Mouse (Mus musculus) kidney, embryonic 16.5 days (tissue): ENCODE measurements around the gene Gm42957. TPM values are rescaled to one million over a fixed set of nuclear protein-coding genes. Genes with fewer than 3 reads are reported as not detected.
A peak's percentile ranks its signal among the peaks of the same experiment; 100 is the strongest.

ENCODE experiments used
- ATAC-seq: fragments of 200-750 bp; cut with Nextera tagmentation; 2 replicates; pipeline ENCODE4 v1.8.0; 2017; ENCODE audit warnings: moderate TSS enrichment; ENCODE audit not compliant: low FRiP score, low TSS enrichment
- H3K27ac ChIP-seq: fragments of 300-500 bp; sonication (generic); 2 replicates; pipeline ENCODE4 v1.5.1; 2014; ENCODE audit warnings: low read length
- H3K27me3 ChIP-seq: fragments of 300-500 bp; sonication (generic); 2 replicates; pipeline ENCODE4 v1.6.1; 2014; ENCODE audit warnings: low read length, control low read depth, mixed read lengths; ENCODE audit not compliant: insufficient read depth
- H3K36me3 ChIP-seq: fragments of 300-500 bp; sonication (generic); 2 replicates; pipeline ENCODE4 v1.6.1; 2014; ENCODE audit warnings: low read length, control low read depth, mixed read lengths; ENCODE audit not compliant: insufficient read depth
- H3K4me1 ChIP-seq: fragments of 300-500 bp; sonication (generic); 2 replicates; pipeline ENCODE4 v1.6.1; 2014; ENCODE audit warnings: low read length, control low read depth, mixed read lengths; ENCODE audit not compliant: insufficient read depth
- H3K4me2 ChIP-seq: fragments of 300-500 bp; sonication (generic); replicated peaks from 2 replicates; pipeline ENCODE4 v1.6.1; 2014; ENCODE audit warnings: low read depth, low read length
- H3K4me3 ChIP-seq: fragments of 300-500 bp; sonication (generic); 2 replicates; pipeline ENCODE4 v1.5.1; 2014; ENCODE audit warnings: mild to moderate bottlenecking, low read length
- H3K9ac ChIP-seq: fragments of 300-500 bp; sonication (generic); replicated peaks from 2 replicates; pipeline ENCODE4 v1.6.1; 2014; ENCODE audit warnings: low read length
- H3K9me3 ChIP-seq: fragments of 300-500 bp; sonication (generic); 2 replicates; pipeline ENCODE4 v1.6.1; 2016; ENCODE audit warnings: low read length, control low read depth
- WGBS: fragments of 180-500 bp; shearing (Covaris S2); extraction: QIAGEN DNeasy Blood & Tissue Kit; methylation state at CpG from one replicate; pipeline ENCODE4 v1.1.7; 2014; 5-methylcytosine and 5-hydroxymethylcytosine counted together
- polyA plus RNA-seq: library from polyadenylated mRNA; unstranded; fragments of >200 nt; fragmentation: Nextera tagmentation; extraction: Ambion mirVana; gene quantifications from 2 replicates; pipeline ENCODE4 v1.2.1, GENCODE M21; 2015

Gm42957 gene
- polyA plus RNA-seq, 1 experiment from 2014 or later: 0.21 TPM

DNA sequence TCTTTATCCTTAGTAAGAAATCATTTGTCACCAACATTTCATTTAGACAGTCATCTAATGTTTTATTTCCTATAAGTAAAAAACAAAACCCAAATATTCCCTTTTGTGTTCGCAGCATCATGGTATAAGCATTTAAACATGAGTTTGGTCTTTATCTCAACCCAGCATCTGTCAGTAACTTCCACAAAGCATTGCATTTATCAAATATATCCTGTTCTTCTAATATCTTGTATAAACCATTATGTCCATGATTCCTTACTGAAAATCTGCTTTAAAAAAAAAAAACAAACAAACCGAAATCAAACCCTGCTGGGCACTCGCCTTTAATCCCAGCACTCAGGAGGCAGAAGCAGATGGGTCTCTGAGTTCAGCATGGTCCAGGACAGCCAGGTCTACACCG is 28.7 kb upstream of the Gm42957 start:
- Histone ChIP-seq H3K4me1 (peaks cover 12% of the 10 kb centered on the region), H3K27ac (no peak overlapping the region), H3K4me2 (no peak overlapping the region), H3K4me3 (no peak overlapping the region), H3K36me3 (no peaks in the 10 kb centered on the region), H3K9me3 (no peaks in the 10 kb centered on the region), H3K27me3 (no peaks in the 10 kb centered on the region), H3K9ac (no peak overlapping the region)
- ATAC-seq: no peak
- WGBS: 88% methylated on average over 4 of the region's 4 CpGs

DNA sequence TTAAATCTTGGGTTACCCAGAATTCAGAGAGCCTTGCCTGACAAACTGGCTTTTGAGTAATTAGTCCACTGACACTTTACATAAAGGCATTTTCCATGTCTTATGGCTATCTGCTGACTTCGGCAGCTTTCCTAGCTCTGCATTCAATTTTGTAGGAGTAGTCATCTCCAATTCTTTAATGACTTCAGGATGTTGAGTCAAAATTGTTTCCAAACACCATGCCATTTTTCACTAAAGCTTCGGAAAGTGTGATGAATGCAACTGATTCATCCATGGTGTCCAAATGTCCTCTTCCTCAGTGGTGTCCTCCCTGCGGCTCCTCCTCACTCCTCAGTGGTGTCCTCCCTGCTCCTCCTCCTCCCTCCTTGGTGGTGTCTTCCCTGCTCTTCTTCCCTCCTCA is 17.3 kb upstream of the Gm42957 start:
- 85% methylated on average over 3 of the region's 3 CpGs for WGBS
- no peak overlapping the region for H3K4me2 ChIP-seq
- no peaks in the 10 kb centered on the region for H3K27me3 ChIP-seq
- no peak for ATAC-seq
- H3K4me3 ChIP-seq: no peak overlapping the region
- H3K36me3 ChIP-seq: peaks cover 21% of the 10 kb centered on the region
- no peaks in the 10 kb centered on the region for H3K9me3 ChIP-seq
- H3K27ac ChIP-seq: no peak overlapping the region
- H3K4me1 ChIP-seq: no peaks in the 10 kb centered on the region
- H3K9ac ChIP-seq: no peak overlapping the region

DNA sequence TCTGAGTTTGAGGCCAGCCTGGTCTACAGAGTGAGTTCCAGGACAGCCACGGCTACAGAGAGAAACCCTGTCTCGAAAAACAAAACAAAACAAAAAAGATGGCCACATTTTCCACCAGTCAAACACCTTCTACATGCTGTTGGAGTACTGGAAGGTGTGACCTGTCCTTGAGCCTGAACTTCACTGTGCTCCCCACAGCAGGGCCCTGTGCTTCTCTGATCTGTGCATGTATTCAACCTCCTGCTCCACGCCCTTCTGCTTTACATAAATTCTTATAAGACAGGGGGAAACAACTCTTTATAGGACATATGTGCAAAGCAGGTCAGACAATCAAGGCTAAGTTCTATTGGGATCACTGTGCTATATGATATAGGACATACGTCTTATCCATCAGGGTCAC is 12.1 kb upstream of the Gm42957 start:
- peaks cover 30% of the 10 kb centered on the region for H3K36me3 ChIP-seq
- no peak overlapping the region for H3K4me2 ChIP-seq
- no peak overlapping the region for H3K9ac ChIP-seq
- no peak overlapping the region for H3K27ac ChIP-seq
- no peak overlapping the region for H3K4me3 ChIP-seq
- WGBS: 92% methylated on average over 4 of the region's 4 CpGs
- no peaks in the 10 kb centered on the region for H3K27me3 ChIP-seq
- ATAC-seq: no peak
- no peaks in the 10 kb centered on the region for H3K9me3 ChIP-seq
- no peaks in the 10 kb centered on the region for H3K4me1 ChIP-seq

DNA sequence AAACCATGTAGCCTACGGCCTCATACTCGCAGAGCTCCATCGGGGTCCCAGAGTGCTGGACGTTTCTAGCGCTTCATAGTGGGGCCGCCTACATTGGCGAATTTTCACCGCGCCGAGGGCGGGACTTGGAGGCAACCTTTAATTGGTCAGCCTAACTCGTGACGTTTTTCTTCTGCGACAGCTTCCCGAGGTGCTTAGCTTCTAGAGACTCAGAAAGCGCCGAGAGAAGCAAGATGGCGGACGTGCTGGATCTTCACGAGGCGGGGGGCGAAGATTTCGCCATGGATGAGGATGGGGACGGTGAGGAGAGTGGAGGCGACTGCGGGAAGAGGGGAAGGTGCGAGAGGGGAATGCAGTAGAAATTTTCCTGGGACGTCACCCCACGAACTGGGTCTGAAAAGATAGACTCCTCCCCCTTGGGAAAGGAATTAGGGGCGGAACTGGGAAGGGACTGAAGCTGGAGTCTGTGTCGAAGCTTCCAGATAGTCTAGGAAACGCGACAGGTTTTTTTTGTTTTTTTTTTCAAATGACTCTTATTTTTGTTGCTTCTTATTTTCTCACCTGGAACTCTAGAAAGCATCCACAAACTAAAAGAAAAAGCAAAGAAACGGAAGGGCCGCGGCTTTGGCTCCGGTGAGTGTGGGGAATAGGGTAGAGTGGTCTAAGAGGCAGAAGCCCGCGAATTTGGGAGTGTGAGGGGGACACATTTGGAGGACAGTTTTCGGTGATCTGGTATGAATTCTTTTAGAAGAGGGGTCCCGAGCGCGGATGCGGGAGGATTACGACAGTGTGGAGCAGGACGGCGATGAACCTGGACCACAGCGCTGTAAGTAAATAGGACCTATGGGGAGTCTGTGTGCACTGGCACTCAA is 5.3 kb upstream of the Gm42957 start, which contains the start of gene Rbm8a:
Gene Rbm8a, plus strand, starts transcription at position 205 of the 872 bp plus-strand sequence.
- H3K36me3 ChIP-seq: peaks cover 21% of the 10 kb centered on the region
- peak within 1 kb of the TSS; percentile 71 for H3K27ac ChIP-seq
- peak within 1 kb of the TSS; percentile 83 for H3K9ac ChIP-seq
- H3K4me1 ChIP-seq: peaks cover 21% of the 10 kb centered on the region
- no peaks in the 10 kb centered on the region for H3K27me3 ChIP-seq
- peak within 1 kb of the TSS; percentile 77 for H3K4me2 ChIP-seq
- peak; percentile 92 for ATAC-seq
- H3K4me3 ChIP-seq: peak within 1 kb of the TSS; percentile 63
- WGBS: under 1% methylated on average over 48 of the region's 48 CpGs
- H3K9me3 ChIP-seq: no peaks in the 10 kb centered on the region

DNA sequence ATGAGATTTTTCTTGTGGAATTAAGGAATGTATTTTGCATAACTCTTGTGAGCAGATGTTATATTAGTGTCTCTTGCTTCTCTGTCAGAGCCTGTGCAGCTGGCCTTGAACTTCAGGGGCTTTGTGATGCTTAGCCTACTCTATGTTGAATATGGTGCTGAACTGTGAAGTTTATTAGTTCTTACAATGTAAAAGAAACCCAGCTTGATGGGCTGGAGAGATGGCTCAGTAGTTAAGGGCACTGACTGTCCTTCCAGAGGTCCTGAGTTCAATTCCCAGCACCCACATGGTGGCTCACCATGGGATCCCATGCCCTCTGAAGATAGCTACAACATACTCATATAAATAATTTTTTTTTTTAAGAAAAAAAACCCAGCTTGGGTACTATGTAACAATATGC is 3.2 kb upstream of the Gm42957 start:
- peaks cover 21% of the 10 kb centered on the region for H3K36me3 ChIP-seq
- H3K27me3 ChIP-seq: no peaks in the 10 kb centered on the region
- H3K27ac ChIP-seq: no peak overlapping the region
- H3K4me2 ChIP-seq: no peak overlapping the region
- no peak for ATAC-seq
- no peak overlapping the region for H3K4me3 ChIP-seq
- H3K4me1 ChIP-seq: peaks cover 35% of the 10 kb centered on the region
- no peaks in the 10 kb centered on the region for H3K9me3 ChIP-seq
- H3K9ac ChIP-seq: no peak overlapping the region

DNA sequence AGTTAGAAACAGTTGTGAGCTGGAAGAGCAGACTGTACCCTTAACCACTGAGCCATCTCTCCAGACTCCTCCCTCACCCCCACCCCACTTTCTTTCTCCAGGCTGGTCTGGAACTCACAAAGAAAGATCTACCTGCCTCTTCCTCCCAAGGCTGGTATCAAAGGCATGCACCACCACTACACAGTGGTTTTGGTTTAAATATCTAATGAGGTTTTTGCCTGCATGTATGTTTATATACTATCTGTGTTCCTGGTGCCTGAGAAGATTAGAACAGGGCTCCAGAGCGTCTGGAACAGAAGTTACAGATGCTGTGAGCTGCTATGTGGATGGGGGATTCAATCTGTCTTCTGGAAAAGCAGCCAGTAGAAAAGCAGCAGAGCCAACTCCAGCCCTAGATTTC is 1.3 kb upstream of the Gm42957 start:
- no peaks in the 10 kb centered on the region for H3K27me3 ChIP-seq
- H3K4me3 ChIP-seq: no peak overlapping the region
- peaks cover 32% of the 10 kb centered on the region for H3K4me1 ChIP-seq
- no peaks in the 10 kb centered on the region for H3K9me3 ChIP-seq
- 79% methylated on average over 1 of the region's 1 CpGs for WGBS
- H3K9ac ChIP-seq: no peak overlapping the region
- H3K27ac ChIP-seq: no peak overlapping the region
- H3K36me3 ChIP-seq: peaks cover 34% of the 10 kb centered on the region
- ATAC-seq: no peak
- no peak overlapping the region for H3K4me2 ChIP-seq

DNA sequence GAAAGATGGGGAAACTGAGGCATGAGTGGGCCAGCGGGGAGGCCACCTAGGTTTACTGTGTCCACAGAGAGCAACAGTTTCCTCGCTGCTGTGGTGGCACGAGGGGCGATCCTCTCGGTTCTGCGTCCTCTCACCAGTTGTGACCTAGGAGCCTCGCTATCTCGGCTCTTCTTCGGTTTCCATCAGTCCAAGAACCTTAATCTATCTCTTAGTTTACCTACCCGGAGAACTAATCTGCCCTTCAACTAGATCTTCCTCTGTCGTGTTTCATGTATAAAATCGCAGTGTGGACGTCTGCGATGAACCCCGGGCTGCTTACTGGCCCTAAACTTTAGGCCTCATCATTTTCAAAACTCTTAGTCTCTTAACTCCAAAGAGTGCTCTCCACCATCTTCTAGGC is 632 bp downstream of the Gm42957 start:
- peaks cover 44% of the 10 kb centered on the region for H3K36me3 ChIP-seq
- no peak for ATAC-seq

GRCm38 (mm10) chr3:96636448-96636847 is 1.2 kb downstream of the Gm42957 start:
- Histone ChIP-seq H3K36me3 (peaks cover 40% of the 10 kb centered on the region), H3K9ac (peak overlapping the region; percentile 98), H3K27me3 (no peaks in the 10 kb centered on the region), H3K4me3 (peak overlapping the region; percentile 97), H3K9me3 (no peaks in the 10 kb centered on the region), H3K4me1 (peaks cover 19% of the 10 kb centered on the region), H3K27ac (no peak overlapping the region), H3K4me2 (peak overlapping the region; percentile 70)
- 71% methylated on average over 11 of the region's 11 CpGs for WGBS
- ATAC-seq: no peak

More for the DNA sequence above, 632 bp downstream of the Gm42957 start:
- H3K4me3 ChIP-seq: peak overlapping the region; percentile 97
- H3K4me2 ChIP-seq: peak overlapping the region; percentile 70
- 6% methylated on average over 15 of the region's 15 CpGs for WGBS
- no peaks in the 10 kb centered on the region for H3K9me3 ChIP-seq
- H3K4me1 ChIP-seq: peaks cover 23% of the 10 kb centered on the region
- H3K9ac ChIP-seq: peak overlapping the region; percentile 98
- H3K27ac ChIP-seq: peak overlapping the region; percentile 90
- H3K27me3 ChIP-seq: no peaks in the 10 kb centered on the region

DNA sequence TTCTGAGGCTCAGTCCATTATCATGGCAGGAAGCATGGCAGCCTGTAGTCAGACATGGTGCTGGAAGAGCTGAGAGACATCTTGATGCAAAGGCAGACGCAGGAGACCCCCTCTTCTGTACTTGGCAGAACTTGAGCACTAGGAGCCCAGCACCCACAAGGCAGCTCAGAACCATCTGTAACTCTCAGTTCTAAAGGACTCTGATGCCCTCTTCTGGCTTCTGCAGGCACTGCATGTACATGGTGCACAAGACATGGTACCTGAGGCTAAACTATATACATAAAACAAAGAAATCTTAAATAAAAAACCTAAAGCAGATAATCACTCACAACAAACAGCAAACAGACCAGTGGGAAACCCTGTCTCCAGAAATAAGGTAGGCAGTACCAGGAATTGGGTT is 3.9 kb downstream of the Gm42957 start:
- no peak overlapping the region for H3K4me3 ChIP-seq
- ATAC-seq: no peak
- H3K4me1 ChIP-seq: peaks cover 19% of the 10 kb centered on the region
- H3K27ac ChIP-seq: no peak overlapping the region
- H3K36me3 ChIP-seq: peaks cover 34% of the 10 kb centered on the region
- 79% methylated on average over 1 of the region's 1 CpGs for WGBS
- H3K4me2 ChIP-seq: no peak overlapping the region
- no peaks in the 10 kb centered on the region for H3K27me3 ChIP-seq
- H3K9me3 ChIP-seq: no peaks in the 10 kb centered on the region
- H3K9ac ChIP-seq: no peak overlapping the region

DNA sequence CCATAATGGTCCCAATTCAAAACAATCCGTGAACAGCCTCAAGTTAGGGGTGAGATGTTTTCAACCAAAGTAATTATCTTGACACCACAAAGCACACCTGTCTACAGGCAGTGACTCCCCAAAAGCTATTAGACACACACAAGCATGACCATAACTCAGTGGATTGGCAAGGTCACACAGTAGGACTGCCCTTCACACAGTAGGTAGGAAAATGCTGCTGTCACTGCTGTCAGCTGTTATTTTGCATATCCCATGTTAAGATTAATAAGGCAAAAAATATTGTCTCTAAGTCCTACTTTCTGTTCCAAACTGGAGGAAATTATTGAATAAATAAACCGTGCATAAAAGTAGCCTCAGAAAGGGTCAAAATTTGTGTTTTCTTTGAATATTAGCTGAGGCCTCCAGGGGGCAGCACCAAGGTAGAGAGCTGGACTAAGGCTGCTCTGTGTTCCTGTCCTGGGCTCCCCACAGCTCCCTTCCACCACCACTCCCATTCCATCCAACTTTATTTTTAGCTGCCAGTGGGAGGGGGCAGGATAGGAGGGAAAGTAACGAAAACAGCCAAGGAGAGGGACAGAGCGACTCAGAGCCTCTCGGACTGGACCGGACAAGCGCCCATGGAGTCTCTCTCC is 9.9 kb downstream of the Gm42957 start, which contains the start of gene Itga10:
Gene Itga10, plus strand, starts transcription at position 567 of the 632 bp plus-strand sequence.
- Histone ChIP-seq H3K36me3 (peaks cover 22% of the 10 kb centered on the region), H3K27me3 (no peaks in the 10 kb centered on the region), H3K9ac (no peak within 1 kb of the TSS), H3K4me3 (no peak within 1 kb of the TSS), H3K4me2 (no peak within 1 kb of the TSS), H3K9me3 (no peaks in the 10 kb centered on the region), H3K27ac (no peak within 1 kb of the TSS), H3K4me1 (no peaks in the 10 kb centered on the region)
- 62% methylated on average over 7 of the region's 7 CpGs for WGBS
- ATAC-seq: peak; percentile 59; the same call in 1 of the 2 replicates
